Mouse (Mus musculus): Measurements from ENCODE around the gene Spc24.

The Spc24 gene

DNA sequence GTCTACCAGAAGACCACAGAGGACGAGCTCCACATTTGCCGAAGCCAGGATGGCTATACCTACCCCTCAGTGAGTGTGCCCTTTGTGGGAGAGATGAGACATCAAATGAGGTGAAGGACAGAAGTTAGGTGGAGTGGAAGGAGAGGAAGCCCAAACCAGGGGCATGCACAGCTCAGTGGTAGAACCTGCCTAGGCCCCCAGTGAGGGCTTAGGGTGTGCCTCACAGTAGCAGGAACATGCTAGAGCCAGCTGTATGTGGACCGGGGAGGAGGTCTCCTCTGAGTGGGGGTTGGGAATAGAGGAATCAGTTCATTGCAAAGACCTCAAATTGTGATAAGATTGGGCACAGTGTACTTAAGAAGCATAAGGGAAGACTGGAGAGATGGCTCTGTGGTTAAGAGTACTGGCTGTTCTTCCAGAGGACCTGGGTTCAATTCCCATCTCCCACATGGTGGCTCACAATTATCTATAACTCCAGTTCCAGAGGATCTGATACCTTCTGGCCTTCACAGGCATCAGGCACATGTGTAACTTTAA is 12.8 kb downstream of the Spc24 start:
- DNase-seq, result no peak

DNA sequence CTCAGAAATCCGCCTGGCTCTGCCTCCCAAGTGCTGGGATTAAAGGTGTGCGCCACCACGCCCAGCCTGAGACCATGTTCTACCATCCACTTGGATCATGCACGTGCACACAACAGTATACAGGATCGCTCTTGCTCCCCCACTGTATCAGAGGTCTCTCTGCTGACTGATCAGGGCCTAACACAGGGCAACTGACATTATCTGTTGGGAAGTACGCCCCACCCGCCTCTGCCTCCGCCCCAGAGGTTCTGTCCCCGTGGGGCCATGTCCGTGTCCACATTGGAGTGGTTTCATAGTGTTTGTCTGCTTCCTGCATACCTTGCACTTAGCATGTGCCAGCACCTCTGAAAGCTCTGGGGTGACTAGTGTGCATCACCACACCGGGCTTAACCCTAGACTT is 18.6 kb downstream of the Spc24 start:
- DNase-seq, result no peak

DNA sequence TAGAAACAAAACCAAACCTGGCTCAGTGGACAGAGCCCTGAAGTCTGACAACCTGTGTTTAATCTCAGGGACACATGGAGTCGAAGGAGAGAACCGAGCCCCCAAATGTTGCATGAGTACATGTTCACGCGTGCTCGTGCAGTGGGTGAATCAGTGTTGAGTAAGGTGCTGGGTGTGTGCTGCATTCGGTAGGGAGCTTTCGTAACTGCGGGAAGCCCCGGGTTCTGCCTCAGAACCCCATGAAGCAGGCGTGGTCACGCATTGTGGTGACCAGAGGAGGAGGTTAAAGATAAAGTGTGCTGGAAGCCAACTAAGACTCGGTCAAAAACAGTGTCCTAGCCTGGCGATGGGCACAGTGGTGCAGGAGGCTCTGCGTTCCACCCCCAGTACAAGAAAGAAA is 19.7 kb downstream of the Spc24 start:
- DNase-seq, result no peak

DNA sequence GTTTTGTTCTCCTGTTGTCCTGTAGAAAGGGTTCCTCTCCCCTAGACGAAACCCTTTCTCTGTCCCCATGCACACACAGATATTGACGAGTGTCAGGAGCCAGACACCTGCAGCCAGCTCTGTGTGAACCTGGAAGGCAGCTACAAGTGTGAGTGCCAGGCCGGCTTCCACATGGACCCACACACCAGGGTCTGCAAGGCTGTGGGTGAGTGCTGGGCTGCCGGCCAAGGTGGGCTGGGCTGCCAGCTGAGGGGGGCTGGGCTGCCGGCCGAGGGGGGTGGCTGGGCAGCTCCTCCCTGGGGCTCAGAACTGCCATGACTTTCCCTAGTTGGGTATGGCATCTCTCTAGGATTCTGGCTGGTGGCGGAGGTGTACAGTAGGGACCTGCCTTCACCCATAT is 21.3 kb downstream of the Spc24 start:
- DNase-seq, result no peak

DNA sequence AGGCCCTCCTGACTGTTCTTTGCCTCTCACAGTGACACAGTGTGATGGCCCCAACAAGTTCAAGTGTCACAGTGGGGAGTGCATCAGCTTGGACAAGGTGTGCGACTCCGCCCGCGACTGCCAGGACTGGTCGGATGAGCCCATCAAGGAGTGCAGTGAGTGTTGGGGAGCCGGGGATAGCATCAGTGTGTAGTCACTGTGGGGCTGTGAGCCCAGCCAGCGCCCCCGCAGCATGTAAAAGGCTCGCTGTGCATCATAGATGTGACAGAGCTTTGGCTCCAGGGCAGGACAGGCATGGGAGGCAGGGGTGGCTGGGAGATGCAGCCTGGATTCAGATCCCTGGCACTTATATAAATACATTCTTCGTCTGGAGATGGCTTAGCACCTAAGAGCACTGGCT is 22.9 kb downstream of the Spc24 start:
- DNase-seq, result no peak

DNA sequence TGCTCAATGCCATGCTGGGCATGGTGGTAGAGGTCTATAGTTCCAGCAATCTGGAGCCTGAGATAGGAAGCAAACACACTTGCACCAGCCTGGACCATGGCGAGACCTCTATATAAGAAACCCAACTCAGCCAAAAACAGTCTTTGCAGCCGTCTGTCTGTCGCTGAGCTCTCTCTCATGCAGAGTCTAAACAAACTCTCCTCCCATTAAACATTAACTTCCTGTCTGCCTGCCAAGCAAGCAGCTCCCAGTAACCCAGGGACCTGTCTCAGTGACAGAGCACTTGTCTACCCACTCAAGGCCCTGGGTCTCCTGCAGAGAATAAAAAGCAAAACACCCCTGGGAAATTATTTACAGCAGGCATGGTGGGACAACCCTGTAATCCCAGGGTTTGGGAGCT is 23.5 kb downstream of the Spc24 start:
- no peak for DNase-seq

DNA sequence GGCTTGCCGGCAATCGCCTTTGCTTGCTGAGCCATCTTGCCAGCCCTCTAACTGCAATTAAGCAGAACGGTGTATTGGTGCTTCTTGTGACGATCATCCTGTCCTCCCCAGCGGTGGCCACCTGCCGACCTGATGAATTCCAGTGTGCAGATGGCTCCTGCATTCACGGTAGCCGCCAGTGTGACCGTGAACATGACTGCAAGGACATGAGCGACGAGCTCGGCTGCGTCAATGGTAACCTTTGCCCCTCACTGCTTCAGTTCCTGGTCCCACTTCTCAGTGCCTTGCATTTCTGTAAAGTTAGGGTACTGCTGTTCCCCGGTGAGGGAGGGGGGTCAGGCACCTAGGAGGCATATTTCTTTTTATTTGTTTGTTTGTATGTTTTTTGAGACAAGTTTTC is 25.0 kb downstream of the Spc24 start:
- DNase-seq, result no peak

DNA sequence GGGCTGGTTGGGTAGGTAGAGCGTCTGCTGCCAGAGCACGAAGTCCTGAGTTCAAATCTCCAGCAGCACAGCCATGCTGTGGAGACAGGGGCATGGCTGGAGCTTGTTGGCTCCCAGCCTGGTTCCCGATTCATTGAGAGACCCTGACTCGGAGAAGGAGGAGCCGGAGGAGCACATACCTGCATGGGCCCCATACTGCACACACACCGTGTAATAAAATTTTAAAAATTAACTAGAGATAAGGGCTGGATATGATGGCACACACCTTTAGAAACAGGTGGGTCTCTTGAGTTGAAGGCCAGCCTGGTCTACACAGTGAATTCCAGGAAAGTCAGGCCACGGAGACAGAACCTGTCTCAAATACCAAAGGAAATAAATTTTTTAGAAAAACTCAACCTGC is 26.1 kb downstream of the Spc24 start:
- no peak for DNase-seq

DNA sequence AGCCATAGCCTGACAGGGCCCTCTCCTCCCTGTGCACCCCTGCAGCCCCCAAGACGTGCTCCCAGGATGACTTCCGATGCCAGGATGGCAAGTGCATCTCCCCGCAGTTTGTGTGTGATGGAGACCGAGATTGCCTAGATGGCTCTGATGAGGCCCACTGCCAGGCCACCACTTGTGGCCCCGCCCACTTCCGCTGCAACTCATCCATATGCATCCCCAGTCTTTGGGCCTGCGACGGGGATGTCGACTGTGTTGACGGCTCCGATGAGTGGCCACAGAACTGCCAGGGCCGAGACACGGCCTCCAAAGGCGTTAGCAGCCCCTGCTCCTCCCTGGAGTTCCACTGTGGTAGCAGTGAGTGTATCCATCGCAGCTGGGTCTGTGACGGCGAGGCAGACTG is 26.7 kb downstream of the Spc24 start:
- DNase-seq, result no peak

DNA sequence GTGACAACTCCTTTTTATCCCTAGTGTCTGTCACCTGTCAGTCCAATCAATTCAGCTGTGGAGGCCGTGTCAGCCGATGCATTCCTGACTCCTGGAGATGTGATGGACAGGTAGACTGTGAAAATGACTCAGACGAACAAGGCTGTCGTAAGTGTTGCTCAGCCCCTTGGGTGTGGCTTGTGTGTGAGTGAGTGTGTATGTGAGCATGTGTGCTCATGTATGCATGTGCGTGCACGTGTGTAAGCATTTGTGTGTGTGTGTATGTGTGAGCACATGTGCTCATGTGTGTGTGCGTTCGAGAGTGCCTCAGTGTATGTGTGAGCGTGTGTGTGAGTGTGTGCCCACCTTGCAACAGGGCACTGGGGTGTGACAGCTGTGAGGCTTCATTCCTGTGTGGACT is 27.8 kb downstream of the Spc24 start:
- no peak for DNase-seq

DNA sequence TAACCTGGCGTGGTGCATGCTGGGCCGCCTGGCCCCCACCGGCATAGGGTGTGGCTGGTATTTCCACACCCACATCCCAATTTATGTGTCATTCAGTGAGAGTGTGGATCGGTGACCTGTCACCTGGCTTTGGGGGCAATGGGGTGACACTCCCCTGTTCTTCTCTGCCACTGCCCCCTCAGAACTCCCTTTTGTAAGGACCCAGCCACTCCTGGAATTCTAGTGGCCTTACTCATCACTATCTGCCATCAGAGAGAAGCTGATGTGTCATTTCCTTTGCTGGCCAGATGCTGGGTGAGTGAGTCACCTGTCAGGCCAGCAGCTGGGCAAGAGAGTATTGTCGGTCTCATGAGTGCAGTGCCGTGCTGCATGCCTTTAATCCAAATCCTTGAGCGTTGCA is 30.8 kb downstream of the Spc24 start:
- DNase-seq, result no peak

DNA sequence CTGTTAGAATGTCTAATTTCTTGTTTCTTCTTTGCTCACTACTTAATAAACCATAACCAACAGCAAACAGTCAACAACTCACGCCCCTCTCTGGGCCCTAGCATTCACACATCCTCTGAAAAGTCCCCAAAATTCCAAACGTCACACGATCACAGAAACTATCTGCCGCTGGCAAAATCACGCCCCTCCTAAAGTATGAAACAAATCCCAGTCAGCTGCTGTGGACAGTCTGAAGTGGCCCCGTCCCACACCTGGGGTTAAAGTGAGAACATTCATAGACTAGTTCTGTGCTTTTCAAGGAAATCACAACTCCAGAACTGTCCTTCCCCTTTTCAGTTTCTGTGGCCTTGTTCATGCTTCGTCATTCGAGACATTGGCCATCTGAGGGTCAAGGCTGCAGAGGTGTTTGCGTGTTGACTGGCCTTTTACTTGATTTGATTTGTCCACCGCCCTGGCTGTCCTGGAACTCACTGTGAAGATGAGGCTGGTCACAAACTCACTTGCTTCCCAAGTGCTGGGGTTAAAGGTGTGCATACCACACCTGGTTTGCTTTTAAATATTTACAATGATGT is 31.8 kb downstream of the Spc24 start:
- DNase-seq, result no peak

DNA sequence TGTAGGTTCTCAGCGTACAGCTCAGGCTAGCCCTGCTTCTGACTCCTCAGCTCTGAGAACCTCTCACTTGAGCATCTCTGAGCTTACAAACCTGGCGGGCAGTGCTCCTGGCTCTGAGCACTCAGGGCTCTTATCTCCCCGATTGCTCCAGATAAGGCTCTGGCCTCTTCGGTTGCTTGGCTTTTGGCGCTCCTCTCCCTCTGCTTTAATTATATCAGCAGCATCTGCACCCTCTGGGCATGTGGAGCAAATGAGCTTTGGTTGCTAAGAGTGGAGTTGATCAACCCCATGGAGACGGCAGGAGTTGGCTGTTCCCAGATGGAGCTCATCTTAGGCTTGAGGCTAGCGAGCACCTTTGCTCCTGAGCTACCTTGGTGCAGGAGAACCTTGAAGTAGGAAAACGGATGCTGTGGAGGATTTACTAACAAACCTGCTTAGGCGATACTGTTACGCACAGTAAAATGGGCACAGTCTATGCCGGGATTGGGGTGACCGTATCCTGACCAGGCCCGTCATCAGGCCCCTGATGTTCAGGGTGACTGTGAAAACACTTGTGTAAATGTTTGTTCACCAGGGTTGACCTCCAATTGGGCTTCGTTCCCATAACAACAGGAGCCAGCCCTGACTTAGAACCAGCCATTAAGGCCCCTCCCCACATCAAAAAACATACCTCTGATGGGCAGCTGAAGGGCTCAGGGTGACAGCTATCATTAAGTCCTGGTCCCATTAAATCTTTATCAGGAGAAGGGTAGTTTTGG is 33.7 kb downstream of the Spc24 start:
- peak; percentile 41 for DNase-seq

DNA sequence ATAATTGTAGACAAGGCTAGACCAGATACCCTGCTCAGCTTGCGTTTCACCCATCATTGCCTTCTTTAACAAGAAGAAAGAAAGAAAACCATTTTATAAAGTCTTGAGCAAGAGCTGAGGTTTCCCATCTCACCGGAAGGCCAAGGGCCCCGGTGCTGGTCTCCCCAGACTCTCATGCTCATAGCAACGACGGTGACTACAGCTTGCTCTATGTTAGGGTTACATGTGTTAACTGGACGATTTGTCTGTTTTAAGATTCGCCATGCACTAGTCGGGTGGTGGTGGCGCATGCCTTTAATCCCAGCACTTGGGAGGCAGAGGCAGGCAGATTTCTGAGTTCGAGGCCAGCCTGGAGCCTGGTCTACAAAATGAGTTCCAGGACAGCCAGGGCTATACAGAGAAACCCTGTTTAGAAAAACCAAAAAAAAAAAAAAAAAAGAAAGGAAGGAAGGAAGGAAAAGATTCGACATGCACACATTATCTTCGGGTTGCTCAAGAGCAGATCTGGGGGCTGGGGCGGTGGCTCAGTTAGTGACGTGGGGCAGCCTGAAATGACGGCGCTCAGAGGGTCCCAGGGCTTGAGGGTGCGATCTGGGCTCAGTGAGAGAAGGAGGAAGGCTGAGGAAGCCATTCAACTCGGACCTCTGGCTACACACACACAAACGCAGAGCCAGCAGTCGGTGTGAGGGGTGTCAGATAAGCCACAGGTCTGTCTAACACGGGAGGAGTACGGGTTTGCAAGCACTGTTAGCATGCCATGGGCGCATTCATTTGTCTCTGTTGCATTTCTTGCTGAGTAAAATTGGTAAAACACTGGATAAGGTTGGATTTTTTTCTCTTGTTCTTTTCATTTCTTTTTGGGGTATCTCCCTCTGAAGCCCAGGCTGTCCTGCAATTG is 34.6 kb downstream of the Spc24 start:
- DNase-seq, result no peak

DNA sequence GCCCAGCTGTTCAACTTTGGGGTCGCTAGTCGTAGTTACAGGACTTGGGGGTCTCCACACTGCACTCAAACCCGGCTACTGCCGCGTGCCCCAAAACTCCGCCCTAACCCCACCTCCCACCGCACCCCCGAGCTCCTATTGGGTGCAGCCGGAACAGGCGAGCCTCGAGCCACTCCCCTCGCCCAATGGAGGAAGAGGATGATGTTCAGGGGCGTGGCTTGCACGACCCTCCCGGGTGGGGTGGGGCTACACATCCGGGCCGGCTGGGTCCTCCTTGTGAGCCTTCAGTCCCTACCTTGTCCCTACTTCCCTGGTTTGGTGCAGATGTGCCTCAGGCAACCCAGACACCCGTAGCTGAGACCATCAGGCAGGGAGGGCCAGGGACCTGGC is 36.0 kb downstream of the Spc24 start:
- peak; percentile 94 for DNase-seq

DNA sequence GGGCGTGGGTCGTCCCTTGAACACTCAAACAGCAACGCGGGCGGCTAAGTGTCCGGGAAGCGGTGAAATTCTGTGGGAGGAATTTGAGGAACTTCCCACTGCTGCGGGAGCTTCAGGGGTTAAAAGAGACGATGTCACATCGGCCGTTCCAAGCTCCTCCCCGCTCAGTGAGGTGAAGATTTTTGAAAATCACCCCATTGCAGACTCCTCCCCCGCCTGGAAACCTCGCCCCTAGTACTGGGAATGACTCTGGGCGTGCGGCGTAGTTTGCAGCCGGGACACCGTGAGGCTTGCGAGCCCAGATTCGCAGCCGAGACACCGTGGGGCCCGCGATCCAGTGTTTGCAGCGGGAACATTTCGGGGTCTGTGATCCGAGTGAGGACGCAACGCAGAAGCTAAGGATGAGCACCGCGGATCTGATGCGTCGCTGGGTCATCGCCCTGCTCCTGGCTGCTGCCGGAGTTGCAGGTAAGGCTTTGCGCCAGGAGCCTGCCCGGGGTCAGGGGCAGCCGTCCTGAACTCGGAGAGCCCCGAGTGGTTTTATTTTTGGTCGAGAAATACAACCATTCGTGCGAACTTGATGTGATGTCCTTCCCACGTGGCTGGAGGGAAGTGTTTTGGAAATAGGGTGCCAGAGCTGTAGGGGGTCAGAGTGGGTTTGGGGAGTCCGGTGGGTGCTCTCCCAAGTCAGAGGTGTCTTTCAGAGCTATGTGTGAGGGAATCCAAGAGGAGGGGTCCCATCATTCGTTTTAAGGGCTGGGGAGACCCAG is 36.5 kb downstream of the Spc24 start, which contains the start of gene Ldlr:
Ldlr (plus strand) TSS at position 107 of the 770 bp plus-strand sequence.
- DNase-seq, result peak; percentile 84

DNA sequence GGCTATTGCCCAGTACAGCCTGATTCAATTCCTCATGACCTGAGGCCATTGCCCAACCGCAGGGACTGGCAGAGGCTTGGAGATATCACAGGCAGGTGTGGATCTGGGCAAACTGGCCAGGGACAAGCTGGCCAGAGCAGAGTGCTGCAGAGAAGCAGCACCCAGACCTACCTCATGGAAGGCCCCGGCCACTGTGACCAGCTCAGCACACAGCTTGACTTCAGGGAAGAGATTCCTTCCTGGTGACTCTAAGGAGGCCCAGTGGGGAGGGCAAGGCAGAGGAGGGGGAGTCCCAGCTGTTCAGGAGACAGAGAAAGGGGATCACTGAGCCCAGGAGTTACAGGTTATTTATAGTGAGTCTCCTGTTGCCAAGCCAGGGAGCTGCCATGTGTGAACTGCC is 39.1 kb downstream of the Spc24 start:
- DNase-seq, result no peak

DNA sequence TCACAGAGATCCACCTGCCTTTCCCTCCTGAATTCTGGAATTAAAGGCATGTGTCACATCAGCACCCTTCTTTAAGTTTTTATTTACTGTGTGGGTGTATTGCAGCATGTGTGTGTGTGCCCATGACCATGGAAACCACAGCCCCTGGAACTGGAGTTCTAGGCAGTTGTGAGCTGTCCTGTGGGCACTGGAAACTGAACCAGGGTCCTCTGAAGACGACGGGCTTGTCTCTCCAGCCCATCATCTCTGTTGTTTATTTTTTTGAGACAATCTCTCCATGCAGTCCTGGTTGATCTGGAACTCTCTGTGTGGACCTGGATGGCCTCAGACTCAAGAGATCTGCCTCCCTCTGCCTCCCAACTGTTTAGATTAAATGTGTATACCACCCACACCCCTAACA is 43.1 kb downstream of the Spc24 start:
- DNase-seq, result no peak

DNA sequence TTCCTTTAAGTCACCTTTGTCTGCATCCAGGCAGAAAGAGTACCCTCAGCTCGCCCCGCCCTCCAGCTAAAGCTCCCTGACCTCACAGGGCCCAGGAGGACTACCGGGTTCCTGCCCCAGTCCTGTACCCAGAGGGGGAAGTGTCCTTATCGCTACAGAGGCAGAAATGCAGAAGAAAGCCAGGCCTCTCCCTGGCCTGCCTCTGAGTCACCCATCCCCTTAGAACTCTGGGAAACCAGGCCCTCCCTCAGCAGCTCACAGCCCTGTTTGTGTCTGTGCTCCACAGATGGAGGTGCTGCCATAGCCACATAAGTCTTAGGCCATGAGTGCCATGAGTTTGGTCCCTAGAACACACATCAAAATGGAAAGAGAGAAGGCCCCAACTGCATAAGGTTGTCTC is 44.8 kb downstream of the Spc24 start:
- DNase-seq, result peak; percentile 34

DNA sequence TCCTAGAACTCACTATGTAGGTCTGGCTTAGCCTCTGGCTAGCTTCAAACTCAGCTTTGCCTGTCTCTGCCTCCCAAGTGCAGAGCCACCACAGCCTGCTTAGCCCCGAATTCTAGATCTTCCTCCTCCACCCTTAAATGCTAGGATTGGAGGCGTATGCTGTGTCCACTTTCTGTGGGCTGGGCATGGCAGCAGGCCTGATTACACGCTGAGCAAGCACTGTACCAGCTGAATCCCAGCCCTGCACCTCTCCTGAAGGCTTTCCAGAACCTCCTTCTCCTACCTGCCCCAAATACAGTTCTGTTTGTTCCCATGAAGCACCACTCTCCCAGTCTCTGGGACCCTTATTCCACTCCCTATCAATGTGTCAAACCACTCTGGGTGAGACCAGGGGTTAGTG is 50.8 kb downstream of the Spc24 start:
- DNase-seq, result no peak

DNA sequence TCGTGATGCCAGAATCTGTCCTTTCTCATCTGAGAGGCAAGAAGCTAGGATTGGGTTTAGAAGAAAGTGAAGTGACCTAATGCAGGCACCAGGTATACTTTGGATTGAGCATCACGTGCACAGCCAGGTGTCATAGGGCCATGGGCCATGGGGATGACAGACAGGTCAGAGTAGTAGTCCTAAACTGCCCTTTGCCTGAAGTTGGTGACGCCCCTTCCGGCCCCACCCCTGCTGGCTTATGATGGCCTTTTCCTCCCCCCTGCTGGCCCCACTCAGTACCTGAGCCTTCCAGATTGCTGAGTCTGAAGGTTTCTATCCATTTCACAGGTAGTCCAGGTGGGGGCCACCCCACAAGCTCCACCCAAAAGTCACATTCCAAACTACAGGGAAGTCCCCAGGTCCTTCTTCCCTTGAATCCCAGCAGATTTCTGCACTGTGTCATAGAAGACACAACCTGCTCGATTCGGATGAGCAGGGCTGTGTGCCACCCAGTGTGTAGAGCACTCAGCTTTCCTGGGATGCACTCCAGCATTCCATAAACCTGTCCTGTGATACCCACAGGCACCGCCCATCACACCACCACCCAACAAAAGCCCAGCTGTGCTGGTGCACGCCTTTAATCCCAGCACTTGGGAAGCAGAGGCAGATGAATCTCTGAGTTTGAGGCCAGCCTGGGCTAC is 53.4 kb downstream of the Spc24 start:
- no peak for DNase-seq

DNA sequence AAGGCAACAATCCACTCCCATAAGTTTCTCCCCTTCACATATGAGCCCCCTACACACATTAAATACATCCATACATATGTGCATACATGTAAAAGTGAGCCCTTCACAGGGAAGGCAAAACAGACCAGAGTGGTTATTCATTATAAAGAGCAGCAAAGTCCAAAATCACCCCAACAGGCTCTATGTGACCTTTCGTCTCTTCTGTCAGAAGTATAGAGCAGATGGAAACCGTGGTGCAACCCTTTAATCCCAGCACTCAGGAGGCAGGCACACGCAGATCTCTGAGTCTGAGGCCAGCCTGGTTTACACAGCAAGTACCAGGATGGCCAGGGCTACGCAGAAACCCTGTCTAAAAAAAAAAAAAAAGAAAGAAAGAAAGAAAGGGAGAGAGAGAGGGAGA is 54.0 kb downstream of the Spc24 start:
- no peak for DNase-seq

All from layer of hippocampus, adult 9-11 months (tissue).